Mouse (Mus musculus): ENCODE data around the gene Ampd3.

DNA sequence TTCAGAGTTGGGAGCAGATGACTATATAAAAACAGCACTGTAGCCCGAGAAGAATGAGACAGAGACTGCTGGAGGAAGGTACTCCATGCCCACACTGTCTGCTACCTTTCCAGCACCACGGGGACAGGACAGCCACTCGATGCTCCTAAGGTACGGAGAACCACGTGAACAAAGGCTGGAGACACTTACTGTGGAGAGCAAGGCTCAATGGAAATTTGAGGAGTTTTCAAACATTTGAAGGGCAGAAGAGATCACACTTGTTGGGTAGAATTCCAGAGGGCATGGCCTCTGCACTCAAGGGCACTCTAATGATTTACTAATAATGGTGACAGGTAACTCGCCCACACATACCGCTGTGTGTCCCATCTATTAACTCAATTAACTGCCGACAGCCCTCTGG, 55.1 kb downstream of the Ampd3 start:
- TF ChIP-seq POLR2AphosphoS5 (IDR thresholded peaks at IDR 0.05; ENCODE audit: insufficient replicate concordance, low read depth, low read length) (no peak), CTCF (IDR thresholded peaks at IDR 0.05; ENCODE audit: low read depth, low read length) (no peak), TAL1 (conservative IDR thresholded peaks at IDR 0.05; ENCODE audit: low read depth, low read length) (no peak), GATA2 (IDR thresholded peaks at IDR 0.05; ENCODE audit: borderline replicate concordance, low read depth, low read length) (no peak)

Measured in G1E (cell line).